In the genomic region with DNA sequence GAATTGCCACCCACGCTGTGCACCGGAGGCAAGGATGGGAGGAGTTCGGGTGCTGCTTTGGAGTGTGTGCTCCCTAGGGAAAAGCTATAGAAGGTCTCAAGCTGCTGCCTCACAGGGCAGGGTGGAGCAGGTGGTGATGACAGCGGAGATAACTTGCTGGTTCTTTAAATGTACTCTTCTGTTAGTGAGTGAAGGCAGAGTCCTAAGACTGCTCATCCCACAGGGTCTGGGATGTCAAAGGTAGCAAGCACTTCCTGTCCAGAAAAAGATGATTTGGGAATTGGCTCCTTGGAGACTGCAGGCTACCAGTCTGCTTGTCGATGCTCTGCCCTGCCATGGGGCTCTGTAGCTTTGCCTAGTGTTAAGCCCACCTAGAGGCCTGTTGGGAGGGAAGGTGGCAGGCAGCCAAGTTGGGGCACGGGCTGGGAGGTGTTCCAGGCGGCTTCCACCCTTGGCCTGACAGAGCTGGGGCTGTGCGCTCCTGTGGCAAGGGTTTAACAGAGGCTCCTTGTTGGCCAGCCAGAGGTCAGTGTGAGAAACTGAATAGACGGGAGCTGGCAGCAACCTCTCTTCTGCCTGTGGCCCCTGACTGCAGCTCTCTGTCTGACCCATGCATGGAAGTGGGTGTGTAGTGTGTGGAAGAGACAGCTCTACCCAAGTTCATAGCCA, we compare ENCODE assay signal across 8 mouse cellular contexts. TPM values are rescaled to one million over a fixed set of nuclear protein-coding genes. Genes with fewer than 3 reads are reported as not detected.
DNase-seq lines count a peak whose midpoint lies in the region; ATAC-seq and TF ChIP-seq lines count a peak whose summit lies in the region.

No protein-coding gene starts in this region.

- H3K9ac ChIP-seq in forebrain, embryonic 13.5 days = no peak overlapping the region
- 0 out of 2 replicates have a peak overlapping the region, but pooled peaks have one; percentile 28 for H3K9ac ChIP-seq in intestine, postnatal 0 days (ENCODE audit: low read depth, low read length)
- H3K9ac ChIP-seq in liver, embryonic 13.5 days = 0 out of 2 replicates have a peak overlapping the region, but pooled peaks have one; percentile 13

- no peaks in the 10 kb centered on the region for H3K27me3 ChIP-seq in forebrain, embryonic 13.5 days
- H3K27me3 ChIP-seq in intestine, postnatal 0 days (replicated peaks; ENCODE audit: control insufficient read depth, insufficient read depth, low read length) = no peaks in the 10 kb centered on the region
- H3K27me3 ChIP-seq in liver, embryonic 13.5 days = no peaks in the 10 kb centered on the region
- H3K27me3 ChIP-seq in thymus, adult 2 months (ENCODE audit: control insufficient read depth, insufficient read depth, low read length) = no peaks in the 10 kb centered on the region

- intact Hi-C loops in heart, postnatal 25 days (cut with DNase I) = no loop called here

- WGBS in forebrain, embryonic 13.5 days = 58% methylated on average over 9 of the region's 9 CpGs
- WGBS in intestine, postnatal 0 days = 56% methylated on average over 9 of the region's 9 CpGs
- WGBS in liver, embryonic 13.5 days (ENCODE audit: insufficient replicate concordance) = 77% methylated on average over 9 of the region's 9 CpGs
- WGBS in thymus, adult 2 months = 86% methylated on average over 9 of the region's 9 CpGs

- no peaks in the 10 kb centered on the region for H3K9me3 ChIP-seq in forebrain, embryonic 13.5 days (replicated peaks)
- no peaks in the 10 kb centered on the region for H3K9me3 ChIP-seq in intestine, postnatal 0 days (ENCODE audit: control insufficient read depth)
- H3K9me3 ChIP-seq in liver, embryonic 13.5 days (replicated peaks) = no peaks in the 10 kb centered on the region

- H3K36me3 ChIP-seq in forebrain, embryonic 13.5 days (ENCODE audit: poor library complexity, severe bottlenecking) = no peaks in the 10 kb centered on the region
- no peaks in the 10 kb centered on the region; the same call in 1 of the 2 replicates for H3K36me3 ChIP-seq in intestine, postnatal 0 days (ENCODE audit: control insufficient read depth, insufficient read depth)
- H3K36me3 ChIP-seq in liver, embryonic 13.5 days = peaks cover 20% of the 10 kb centered on the region
- H3K36me3 ChIP-seq in thymus, adult 2 months (ENCODE audit: control insufficient read depth, insufficient read depth, low read length) = no peaks in the 10 kb centered on the region; the same call in 1 of the 2 replicates

- H3K4me2 ChIP-seq in forebrain, embryonic 13.5 days = no peak overlapping the region
- 0 out of 2 replicates have a peak overlapping the region, but pooled peaks have one; percentile 18 for H3K4me2 ChIP-seq in intestine, postnatal 0 days (replicated peaks; ENCODE audit: low read depth)
- H3K4me2 ChIP-seq in liver, embryonic 13.5 days = no peak overlapping the region

- peak; percentile 88 for ATAC-seq in forebrain, embryonic 13.5 days
- no peak for ATAC-seq in intestine, postnatal 0 days
- ATAC-seq in liver, embryonic 13.5 days (ENCODE audit: low read depth) = peak; percentile 35

- H3K4me3 ChIP-seq in forebrain, embryonic 13.5 days = no peak overlapping the region
- H3K4me3 ChIP-seq in intestine, postnatal 0 days (ENCODE audit: low read depth, low read length) = no peak overlapping the region
- no peak overlapping the region for H3K4me3 ChIP-seq in liver, embryonic 13.5 days (replicated peaks)
- H3K4me3 ChIP-seq in thymus, adult 2 months (ENCODE audit: control insufficient read depth, insufficient read depth, low read length) = no peak overlapping the region

- DNase-seq in heart, adult 18-20 months = peak; percentile 51 to 70
- no peak for DNase-seq in heart, postnatal 25 days (ENCODE audit: low spot score)
- DNase-seq in Muller cell, postnatal 12 days (ENCODE audit: inconsistent ontology term) = peak; percentile 78
- no peak for DNase-seq in liver, embryonic 13.5 days
- no peak for DNase-seq in thymus, adult 18-20 months
- no peak for DNase-seq in thymus, adult 2 months

- no peak for TF ChIP-seq POLR2A in thymus, adult 2 months (IDR thresholded peaks at IDR 0.05; ENCODE audit: control insufficient read depth, extremely low read depth, insufficient read depth, low read length, poor library complexity)

- no peak for TF ChIP-seq CTCF in intestine, postnatal 0 days (IDR thresholded peaks at IDR 0.05; ENCODE audit: low read depth)
- no peak for TF ChIP-seq CTCF in thymus, adult 2 months (IDR thresholded peaks at IDR 0.05; ENCODE audit: borderline replicate concordance, control insufficient read depth, extremely low read depth, insufficient read depth, low read length, poor library complexity)

- peaks cover 13% of the 10 kb centered on the region for H3K4me1 ChIP-seq in forebrain, embryonic 13.5 days
- peaks cover 18% of the 10 kb centered on the region for H3K4me1 ChIP-seq in intestine, postnatal 0 days (replicated peaks; ENCODE audit: control insufficient read depth, insufficient read depth, low read length)
- H3K4me1 ChIP-seq in liver, embryonic 13.5 days (replicated peaks) = peaks cover 84% of the 10 kb centered on the region
- 0 out of 2 replicates have a peak, but pooled peaks cover 13% of the 10 kb centered on the region for H3K4me1 ChIP-seq in thymus, adult 2 months (replicated peaks; ENCODE audit: control insufficient read depth, insufficient read depth, low read length)

- peak overlapping the region; percentile 17; the same call in 1 of the 2 replicates for H3K27ac ChIP-seq in forebrain, embryonic 13.5 days
- no peak overlapping the region for H3K27ac ChIP-seq in intestine, postnatal 0 days (ENCODE audit: low read depth, low read length)
- peak overlapping the region; percentile 29; the same call in 1 of the 2 replicates for H3K27ac ChIP-seq in liver, embryonic 13.5 days
- H3K27ac ChIP-seq in thymus, adult 2 months (ENCODE audit: control insufficient read depth, insufficient read depth, low read length) = no peak overlapping the region; the same call in 1 of the 2 replicates

RNA-seq across cellular contexts. Expression of gene Limd1, which starts 13.5 kb away (rescaled TPM):
- total RNA-seq in heart, adult 18-20 months (2021) = 10 to 100 TPM; 32.8 to 37.1 TPM
- 10 to 100 TPM; 31.2 to 37.8 TPM for total RNA-seq in heart, postnatal 25 days (2021)
- polyA plus RNA-seq in forebrain, embryonic 13.5 days (2015; fragmentation: Nextera tagmentation; extraction: Ambion mirVana) = 28.0 and 31.5 TPM in 2 replicates
- 40.6 and 42.9 TPM in 2 replicates for polyA plus RNA-seq in intestine, postnatal 0 days (2015; fragmentation: Nextera tagmentation; extraction: Ambion mirVana)
- 21.5 and 25.8 TPM in 2 replicates for polyA plus RNA-seq in liver, embryonic 13.5 days (2015; fragmentation: Nextera tagmentation; extraction: Ambion mirVana)
- 56.4 and 59.1 TPM in 2 replicates for polyA plus RNA-seq in thymus, adult 2 months (2012; rRNA removed)

RNA-seq across cellular contexts. Expression of gene Sacm1l, which starts 37.5 kb away (rescaled TPM):
- 10 to 100 TPM; 35.2 to 35.4 TPM for total RNA-seq in heart, adult 18-20 months (2021)
- total RNA-seq in heart, postnatal 25 days (2021) = 10 to 100 TPM; 32.4 to 35.8 TPM
- polyA plus RNA-seq in forebrain, embryonic 13.5 days (2015; fragmentation: Nextera tagmentation; extraction: Ambion mirVana) = 41.0 and 43.6 TPM in 2 replicates
- polyA plus RNA-seq in intestine, postnatal 0 days (2015; fragmentation: Nextera tagmentation; extraction: Ambion mirVana) = 37.3 and 42.6 TPM in 2 replicates
- 27.3 and 37.3 TPM in 2 replicates for polyA plus RNA-seq in liver, embryonic 13.5 days (2015; fragmentation: Nextera tagmentation; extraction: Ambion mirVana)
- polyA plus RNA-seq in thymus, adult 2 months (2012; rRNA removed) = 8.1 and 8.6 TPM in 2 replicates

Comparison
In these comparisons a context has a peak if more than half of its experiments do, and no peak if none do; other contexts are left out.
1. DNase-seq: peak in heart, adult 18-20 months (2 of 2) and Muller cell, postnatal 12 days (single experiment); none in heart, postnatal 25 days (single experiment), liver, embryonic 13.5 days (single experiment), thymus, adult 18-20 months (0 of 2) and thymus, adult 2 months (single experiment).
2. H3K27ac ChIP-seq: peak in forebrain, embryonic 13.5 days (single experiment) and liver, embryonic 13.5 days (single experiment); none in intestine, postnatal 0 days (single experiment) and thymus, adult 2 months (single experiment).